Mouse (Mus musculus): ENCODE measurements around the gene Atrnl1.
"Not testable (repeated sequence)": the region's sequence is repeated elsewhere in the genome, so short reads cannot be mapped to it uniquely, and the experiment has no call there.

Gene Atrnl1

GRCm38 (mm10) chr19:57997961-57998360 is 387.1 kb downstream of the Atrnl1 start:
- in situ Hi-C loops (cut with MboI; ENCODE audit: unreplicated experiment in 2 of 2): loop anchor here in 1 of 2 experiments (10.0 kb wide), 2 partner anchors 467 to 557 kb away; no protein-coding TSS in a partner anchor

GRCm38 (mm10) chr19:58011636-58012035 is 400.8 kb downstream of the Atrnl1 start:
- in situ Hi-C loops (cut with MboI; ENCODE audit: unreplicated experiment in 2 of 2): no loop called here

- in situ Hi-C loops (cut with MboI; ENCODE audit: unreplicated experiment in 2 of 2): no loop called here
Measured at GRCm38 (mm10) chr19:58015741-58016140, 404.9 kb downstream of the Atrnl1 start.

- in situ Hi-C loops (cut with MboI; ENCODE audit: unreplicated experiment in 2 of 2): no loop called here
Measured at GRCm38 (mm10) chr19:58016561-58017453, 406.0 kb downstream of the Atrnl1 start.

GRCm38 (mm10) chr19:58017468-58017867 is 406.6 kb downstream of the Atrnl1 start:
- in situ Hi-C loops (cut with MboI; ENCODE audit: unreplicated experiment in 2 of 2): no loop called here

GRCm38 (mm10) chr19:58018698-58019097 is 407.9 kb downstream of the Atrnl1 start:
- in situ Hi-C loops (cut with MboI; ENCODE audit: unreplicated experiment in 2 of 2): no loop called here

- in situ Hi-C loops (cut with MboI; ENCODE audit: unreplicated experiment in 2 of 2): no loop called here
Measured at GRCm38 (mm10) chr19:58021514-58022284, 410.9 kb downstream of the Atrnl1 start.

- in situ Hi-C loops (cut with MboI; ENCODE audit: unreplicated experiment in 2 of 2): no loop called here
Measured at GRCm38 (mm10) chr19:58023216-58023825, 412.5 kb downstream of the Atrnl1 start.

- in situ Hi-C loops (cut with MboI; ENCODE audit: unreplicated experiment in 2 of 2): no loop called here
Measured at GRCm38 (mm10) chr19:58025053-58025452, 414.2 kb downstream of the Atrnl1 start.

GRCm38 (mm10) chr19:58029661-58030060 is 418.8 kb downstream of the Atrnl1 start:
- in situ Hi-C loops (cut with MboI; ENCODE audit: unreplicated experiment in 2 of 2): no loop called here

- in situ Hi-C loops (cut with MboI; ENCODE audit: unreplicated experiment in 2 of 2): no loop called here
Measured at GRCm38 (mm10) chr19:58033241-58033640, 422.4 kb downstream of the Atrnl1 start.

- in situ Hi-C loops (cut with MboI; ENCODE audit: unreplicated experiment in 2 of 2): no loop called here
Measured at GRCm38 (mm10) chr19:58036166-58036565, 425.3 kb downstream of the Atrnl1 start.

- in situ Hi-C loops (cut with MboI; ENCODE audit: unreplicated experiment in 2 of 2): no loop called here
Measured at GRCm38 (mm10) chr19:58043120-58043519, 432.3 kb downstream of the Atrnl1 start.

- in situ Hi-C loops (cut with MboI; ENCODE audit: unreplicated experiment in 2 of 2): no loop called here
Measured at GRCm38 (mm10) chr19:58043550-58043949, 432.7 kb downstream of the Atrnl1 start.

GRCm38 (mm10) chr19:58044816-58045215 is 434.0 kb downstream of the Atrnl1 start:
- in situ Hi-C loops (cut with MboI; ENCODE audit: unreplicated experiment in 2 of 2): no loop called here

- in situ Hi-C loops (cut with MboI; ENCODE audit: unreplicated experiment in 2 of 2): no loop called here
Measured at GRCm38 (mm10) chr19:58046656-58047055, 435.8 kb downstream of the Atrnl1 start.

GRCm38 (mm10) chr19:58050410-58050809 is 439.6 kb downstream of the Atrnl1 start:
- in situ Hi-C loops (cut with MboI; ENCODE audit: unreplicated experiment in 2 of 2): not testable (repeated sequence)

- in situ Hi-C loops (cut with MboI; ENCODE audit: unreplicated experiment in 2 of 2): no loop called here
Measured at GRCm38 (mm10) chr19:58050986-58051385, 440.2 kb downstream of the Atrnl1 start.

- in situ Hi-C loops (cut with MboI; ENCODE audit: unreplicated experiment in 2 of 2): no loop called here
Measured at GRCm38 (mm10) chr19:58051905-58052304, 441.1 kb downstream of the Atrnl1 start.

- in situ Hi-C loops (cut with MboI; ENCODE audit: unreplicated experiment in 2 of 2): no loop called here
Measured at GRCm38 (mm10) chr19:58052444-58053135, 441.8 kb downstream of the Atrnl1 start.
